Mouse (Mus musculus) stomach, embryonic 16.5 days (tissue): ENCODE results near the gene Olfr1424. TPM values are rescaled to one million over a fixed set of nuclear protein-coding genes. Genes with fewer than 3 reads are reported as not detected.

ENCODE experiments used
- ATAC-seq: fragments of 200-750 bp; cut with Nextera tagmentation; 2 replicates; pipeline ENCODE4 v1.8.0; 2017; ENCODE audit warnings: moderate number of reproducible peaks, moderate TSS enrichment; ENCODE audit not compliant: insufficient read depth, low FRiP score
- H3K27ac ChIP-seq: fragments of 300-500 bp; sonication (generic); 2 replicates; pipeline ENCODE4 v1.5.1; 2014; ENCODE audit warnings: low read length
- H3K27me3 ChIP-seq: fragments of 300-500 bp; sonication (generic); 2 replicates; pipeline ENCODE4 v1.6.1; 2014; ENCODE audit warnings: low read length, control low read depth, mixed read lengths; ENCODE audit not compliant: control insufficient read depth, insufficient read depth
- H3K36me3 ChIP-seq: fragments of 300-500 bp; sonication (generic); 2 replicates; pipeline ENCODE4 v1.6.1; 2014; ENCODE audit warnings: low read length; ENCODE audit not compliant: control insufficient read depth, insufficient read depth
- H3K4me1 ChIP-seq: fragments of 300-500 bp; sonication (generic); 2 replicates; pipeline ENCODE4 v1.6.1; 2014; ENCODE audit warnings: low read length, control low read depth, mixed read lengths; ENCODE audit not compliant: control insufficient read depth, insufficient read depth
- H3K4me2 ChIP-seq: fragments of 300-500 bp; sonication (generic); 2 replicates; pipeline ENCODE4 v1.6.1; 2014; ENCODE audit warnings: low read depth, low read length, mixed read lengths
- H3K4me3 ChIP-seq: fragments of 300-500 bp; sonication (generic); replicated peaks from 2 replicates; pipeline ENCODE4 v1.5.1; 2014; ENCODE audit warnings: mild to moderate bottlenecking, low read length
- H3K9ac ChIP-seq: fragments of 300-500 bp; sonication (generic); 2 replicates; pipeline ENCODE4 v1.6.1; 2014; ENCODE audit warnings: low read length
- H3K9me3 ChIP-seq: fragments of 300-500 bp; sonication (generic); replicated peaks from 2 replicates; pipeline ENCODE4 v1.6.1; 2016; ENCODE audit warnings: low read length, control low read depth; ENCODE audit not compliant: control insufficient read depth
- WGBS: fragments of 180-500 bp; shearing (Covaris S2); extraction: QIAGEN DNeasy Blood & Tissue Kit; methylation state at CpG from one replicate; pipeline ENCODE4 v1.1.7; 2014; 5-methylcytosine and 5-hydroxymethylcytosine counted together
- polyA plus RNA-seq: library from polyadenylated mRNA; unstranded; fragments of >200 nt; fragmentation: Nextera tagmentation; extraction: Ambion mirVana; gene quantifications from 2 replicates; pipeline ENCODE4 v1.2.1, GENCODE M21; 2015

Gene Olfr1424
- polyA plus RNA-seq, 1 experiment from 2014 or later, result not detected

DNA sequence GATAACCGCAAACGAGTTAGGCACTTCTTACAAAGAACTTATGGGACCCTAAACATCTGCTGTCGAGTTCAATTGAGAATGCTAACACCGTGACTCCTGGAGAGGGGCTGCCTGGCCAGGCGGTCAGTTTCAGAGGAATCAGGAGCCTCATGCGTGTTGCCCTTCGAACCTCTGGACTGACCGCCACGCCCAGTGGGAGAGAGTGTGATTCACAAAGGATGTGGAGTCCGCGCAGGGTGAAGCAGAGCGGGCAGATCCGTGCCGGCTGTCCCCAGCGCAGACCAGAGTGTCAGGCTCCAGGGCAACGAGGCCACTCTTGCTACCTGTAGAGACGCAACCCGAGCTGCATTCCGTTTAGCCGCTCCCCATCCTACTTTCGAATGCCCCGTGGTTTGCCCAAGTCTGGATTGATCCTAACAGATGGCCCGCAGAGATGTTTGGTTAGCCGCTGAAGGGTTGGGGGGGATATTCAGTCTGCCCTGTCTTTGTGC, 52.2 kb downstream of the Olfr1424 start:
- Histone ChIP-seq H3K9me3 (no peaks in the 10 kb centered on the region), H3K36me3 (no peaks in the 10 kb centered on the region), H3K4me1 (peaks cover 9% of the 10 kb centered on the region), H3K4me2 (peak overlapping the region; percentile 76), H3K27ac (peak overlapping the region; percentile 94), H3K27me3 (no peaks in the 10 kb centered on the region), H3K9ac (peak overlapping the region; percentile 85), H3K4me3 (peak overlapping the region; percentile 70)
- no peak for ATAC-seq
- WGBS, result 1% methylated on average over 24 of the region's 24 CpGs

DNA sequence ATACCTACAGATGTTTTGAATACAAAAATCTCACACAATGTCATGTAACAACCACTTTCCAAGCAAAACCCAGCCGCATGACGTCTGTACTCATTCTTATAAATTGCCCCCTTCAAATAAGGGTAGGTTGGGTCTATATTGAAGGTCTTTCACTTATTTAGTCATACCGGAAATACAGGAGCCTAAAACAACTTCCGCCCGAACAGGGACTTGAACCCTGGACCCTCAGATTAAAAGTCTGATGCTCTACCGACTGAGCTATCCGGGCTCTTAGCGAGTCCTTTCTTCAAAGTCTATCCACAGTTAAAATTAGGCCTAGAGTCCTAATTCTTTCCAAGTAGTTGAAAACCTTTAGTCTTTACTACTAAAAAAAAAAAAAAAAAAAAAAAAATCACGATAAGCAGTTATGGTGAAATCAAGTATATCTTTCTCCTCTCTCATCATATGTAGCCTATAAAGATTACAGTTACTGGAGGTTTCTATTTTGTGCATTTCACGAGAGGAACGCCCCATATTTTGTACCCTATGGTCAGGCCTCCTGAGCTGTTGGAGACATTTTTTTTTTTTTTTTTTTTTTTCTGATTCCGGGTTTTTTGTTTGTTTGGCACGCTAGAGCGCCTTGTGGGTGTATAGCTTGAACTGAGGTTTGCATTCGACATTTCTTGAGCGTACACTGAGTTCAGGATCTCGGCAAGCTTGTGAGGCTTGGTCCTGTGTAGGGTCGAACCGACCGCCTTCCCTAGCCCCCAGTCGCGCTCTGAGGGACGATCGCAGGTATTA, 52.8 kb downstream of the Olfr1424 start:
- no peaks in the 10 kb centered on the region for H3K9me3 ChIP-seq
- peak overlapping the region; percentile 94 for H3K27ac ChIP-seq
- H3K4me1 ChIP-seq, result peaks cover 11% of the 10 kb centered on the region
- 2% methylated on average over 24 of the region's 24 CpGs for WGBS
- ATAC-seq, result 0 out of 2 replicates have a peak, but pooled peaks have one; percentile 6
- peak overlapping the region; percentile 85 for H3K9ac ChIP-seq
- no peaks in the 10 kb centered on the region for H3K27me3 ChIP-seq
- peak overlapping the region; percentile 70 for H3K4me3 ChIP-seq
- H3K36me3 ChIP-seq, result no peaks in the 10 kb centered on the region
- peak overlapping the region; percentile 76 for H3K4me2 ChIP-seq

Other genes starting within 250 kb of the Olfr1424 start
- 20.2 and 22.7 TPM in 2 replicates for gene Stx3, start 243.3 kb downstream of the Olfr1424 start, polyA plus RNA-seq
- 0.13 TPM in 1 of 2 replicates, not detected in the other for gene Olfr1417, start 223.5 kb downstream of the Olfr1424 start, polyA plus RNA-seq
- not detected in 2 replicates for gene Olfr1418, start 201.6 kb downstream of the Olfr1424 start, polyA plus RNA-seq
- not detected in 2 replicates for gene Olfr1419, start 187.6 kb downstream of the Olfr1424 start, polyA plus RNA-seq
- 0.06 TPM in 1 of 2 replicates, not detected in the other for gene Olfr1420, start 176.1 kb downstream of the Olfr1424 start, polyA plus RNA-seq
- gene Patl1, start 150.3 kb downstream of the Olfr1424 start, polyA plus RNA-seq, result 16.6 and 16.9 TPM in 2 replicates
- gene Osbp, start 96.7 kb downstream of the Olfr1424 start, polyA plus RNA-seq, result 4.1 and 4.6 TPM in 2 replicates
- gene Olfr1423, start 21.4 kb downstream of the Olfr1424 start, polyA plus RNA-seq, result 0.03 TPM in 1 of 2 replicates, not detected in the other
- gene Olfr1425, start 15.0 kb upstream of the Olfr1424 start, polyA plus RNA-seq, result not detected in 2 replicates
- not detected in 2 replicates for gene Olfr1426, start 29.3 kb upstream of the Olfr1424 start, polyA plus RNA-seq
- gene Olfr1427, start 40.7 kb upstream of the Olfr1424 start, polyA plus RNA-seq, result not detected in 2 replicates
- gene Olfr1428, start 53.2 kb upstream of the Olfr1424 start, polyA plus RNA-seq, result not detected in 2 replicates
- gene Olfr76, start 60.5 kb upstream of the Olfr1424 start, polyA plus RNA-seq, result 0.04 TPM in 1 of 2 replicates, not detected in the other
- not detected in 2 replicates for gene Olfr1555-ps1, start 107.4 kb upstream of the Olfr1424 start, polyA plus RNA-seq
- not detected in 2 replicates for gene Olfr1431, start 138.0 kb upstream of the Olfr1424 start, polyA plus RNA-seq
- gene Olfr1432, start 169.9 kb upstream of the Olfr1424 start, polyA plus RNA-seq, result not detected in 2 replicates
- not detected in 2 replicates for gene Olfr262, start 179.0 kb upstream of the Olfr1424 start, polyA plus RNA-seq
- not detected in 2 replicates for gene Olfr235, start 198.3 kb upstream of the Olfr1424 start, polyA plus RNA-seq
- gene Olfr1434, start 217.2 kb upstream of the Olfr1424 start, polyA plus RNA-seq, result not detected in 2 replicates
- gene Olfr1436, start 236.4 kb upstream of the Olfr1424 start, polyA plus RNA-seq, result not detected in 2 replicates